Mouse (Mus musculus): ENCODE measurements around the gene Fam71e1.

- TF ChIP-seq CTCF (IDR thresholded peaks at IDR 0.05; ENCODE audit: extremely low read depth, insufficient read depth, insufficient read length, insufficient replicate concordance) (no peak), POLR2A (IDR thresholded peaks at IDR 0.05; ENCODE audit: low read depth, low read length) (no peak)
Observed at GRCm38 (mm10) chr7:44546274-44546673, 49.9 kb downstream of the Fam71e1 start.

All from spleen, adult 2 months (tissue).